Mouse (Mus musculus) erythroblast, embryonic 14.5 days (primary cell): Measurements from ENCODE around the gene Gabrb1.

Experiments
- GATA1 ChIP-seq: IDR thresholded peaks from 2 replicates; pipeline ENCODE4 v1.6.1; 2012; ENCODE audit warnings: low read length, inconsistent platforms, mixed read lengths
- TAL1 ChIP-seq: IDR thresholded peaks from 3 replicates; pipeline ENCODE4 v1.6.1; 2012; ENCODE audit warnings: low read length, inconsistent platforms, mixed read lengths

DNA sequence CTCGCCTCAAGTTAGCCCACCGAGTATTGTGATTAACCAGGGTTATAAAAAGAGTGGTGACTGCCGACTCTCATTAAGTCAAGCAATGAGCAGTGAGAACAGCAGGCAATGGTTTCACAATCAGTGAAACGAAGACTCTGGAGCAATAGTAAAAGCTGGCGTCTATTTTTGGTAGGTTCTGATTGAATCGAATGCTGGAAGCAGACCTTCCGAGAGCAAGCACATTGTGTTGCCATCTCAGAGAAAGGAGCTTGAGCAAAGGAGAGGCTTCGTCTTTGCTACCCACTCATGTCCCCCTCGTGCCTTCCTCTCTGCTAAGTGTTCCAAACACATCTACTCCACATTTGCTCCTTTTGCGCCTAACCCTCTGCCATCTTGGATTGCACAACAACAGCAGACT, 18.1 kb upstream of the Gabrb1 start:
- TF ChIP-seq TAL1, result no peak
- TF ChIP-seq GATA1, result no peak
